Mouse (Mus musculus): ENCODE measurements around the gene Dner.

GRCm38 (mm10) chr1:84363967-84364366 lies 332.1 kb downstream of the Dner start, which contains the start of gene Pid1:
- TF ChIP-seq CTCF (IDR thresholded peaks at IDR 0.05; ENCODE audit: low read depth, low read length) (no peak), TAL1 (conservative IDR thresholded peaks at IDR 0.05; ENCODE audit: low read depth, low read length) (no peak)

Data from G1E (cell line).